Mouse (Mus musculus) kidney, embryonic 15.5 days (tissue): ENCODE results near the gene Qpct. TPM values are rescaled to one million over a fixed set of nuclear protein-coding genes. Genes with fewer than 3 reads are reported as not detected.
A peak's percentile ranks its signal among the peaks of the same experiment; 100 is the strongest.

Experiments used
- ATAC-seq: fragments of 200-750 bp; cut with Nextera tagmentation; replicated peaks from 2 replicates; pipeline ENCODE4 v1.8.0; 2017; ENCODE audit warnings: moderate TSS enrichment; ENCODE audit not compliant: low FRiP score
- H3K27ac ChIP-seq: fragments of 300-500 bp; sonication (generic); 2 replicates; pipeline ENCODE4 v1.5.1; 2015; ENCODE audit warnings: mild to moderate bottlenecking, inconsistent platforms
- H3K27me3 ChIP-seq: fragments of 300-500 bp; sonication (generic); 2 replicates; pipeline ENCODE4 v1.6.1; 2015; ENCODE audit warnings: inconsistent platforms
- H3K36me3 ChIP-seq: fragments of 300-500 bp; sonication (generic); 2 replicates; pipeline ENCODE4 v1.6.1; 2015; ENCODE audit warnings: inconsistent platforms
- H3K4me1 ChIP-seq: fragments of 300-500 bp; sonication (generic); 2 replicates; pipeline ENCODE4 v1.6.1; 2015; ENCODE audit warnings: inconsistent platforms
- H3K4me2 ChIP-seq: fragments of 300-500 bp; sonication (generic); 2 replicates; pipeline ENCODE4 v1.6.1; 2015; ENCODE audit warnings: moderate library complexity, mild to moderate bottlenecking, inconsistent platforms
- H3K4me3 ChIP-seq: fragments of 300-500 bp; sonication (generic); replicated peaks from 2 replicates; pipeline ENCODE4 v1.5.1; 2015; ENCODE audit warnings: mild to moderate bottlenecking, inconsistent platforms
- H3K9ac ChIP-seq: fragments of 300-500 bp; sonication (generic); 2 replicates; pipeline ENCODE4 v1.6.1; 2015; ENCODE audit warnings: mild to moderate bottlenecking, inconsistent platforms
- H3K9me3 ChIP-seq: fragments of 300-500 bp; sonication (generic); replicated peaks from 2 replicates; pipeline ENCODE4 v1.6.1; 2016; ENCODE audit warnings: inconsistent platforms
- WGBS: fragments of 180-500 bp; shearing (Covaris S2); methylation state at CpG from one replicate; pipeline ENCODE4 v1.1.7; 2015; ENCODE audit warnings: mixed read lengths; 5-methylcytosine and 5-hydroxymethylcytosine counted together
- polyA plus RNA-seq: library from polyadenylated mRNA; unstranded; fragments of >200 nt; fragmentation: Nextera tagmentation; extraction: Ambion mirVana; gene quantifications from 2 replicates; pipeline ENCODE4 v1.2.1, GENCODE M21; 2015

Qpct gene
- polyA plus RNA-seq, 1 experiment from 2014 or later: 4.4 TPM

- H3K4me1 ChIP-seq: 0 out of 2 replicates have a peak, but pooled peaks cover 3% of the 10 kb centered on the region
Observed at GRCm38 (mm10) chr17:79031569-79031968, 20.1 kb upstream of the Qpct start.

GRCm38 (mm10) chr17:79032782-79033181 is 18.9 kb upstream of the Qpct start:
- Histone ChIP-seq H3K4me2 (no peak overlapping the region), H3K27ac (no peak overlapping the region), H3K9ac (no peak overlapping the region), H3K9me3 (peaks cover 4% of the 10 kb centered on the region; the same call in 1 of the 2 replicates), H3K4me1 (0 out of 2 replicates have a peak, but pooled peaks cover 3% of the 10 kb centered on the region), H3K27me3 (no peaks in the 10 kb centered on the region), H3K4me3 (no peak overlapping the region), H3K36me3 (no peaks in the 10 kb centered on the region)
- ATAC-seq: no peak
- 78% methylated on average over 4 of the region's 4 CpGs for whole genome bisulfite sequencing

More at GRCm38 (mm10) chr17:79031569-79031968, 20.1 kb upstream of the Qpct start:
- Histone ChIP-seq H3K4me2 (no peak overlapping the region), H3K27me3 (no peaks in the 10 kb centered on the region), H3K4me3 (no peak overlapping the region), H3K27ac (no peak overlapping the region), H3K9me3 (peaks cover 4% of the 10 kb centered on the region; the same call in 1 of the 2 replicates), H3K36me3 (no peaks in the 10 kb centered on the region), H3K9ac (no peak overlapping the region)
- 88% methylated on average over 5 of the region's 5 CpGs for WGBS
- ATAC-seq: no peak

DNA sequence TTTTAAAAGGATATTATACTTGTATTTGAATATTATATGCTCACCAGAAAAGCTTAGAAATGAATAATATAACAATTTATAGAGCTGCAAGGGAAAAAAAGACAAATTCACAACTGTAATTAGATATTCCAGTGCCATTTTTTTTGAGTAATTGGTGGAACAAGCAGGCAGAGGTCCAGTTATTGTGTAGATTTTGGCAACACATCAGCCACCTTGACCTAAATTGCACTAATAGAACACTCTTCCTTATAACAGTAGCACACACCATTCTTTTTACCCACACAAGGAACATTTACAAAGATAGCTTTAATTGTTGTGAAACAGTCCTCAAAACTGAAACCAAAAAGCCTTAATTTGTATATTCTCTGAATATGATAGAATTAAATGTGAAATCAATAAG is 12.0 kb upstream of the Qpct start:
- no peak overlapping the region for H3K9ac ChIP-seq
- no peak overlapping the region for H3K27ac ChIP-seq
- no peak overlapping the region for H3K4me2 ChIP-seq
- ATAC-seq: no peak
- no peaks in the 10 kb centered on the region for H3K27me3 ChIP-seq
- no peak overlapping the region for H3K4me3 ChIP-seq
- H3K9me3 ChIP-seq: no peaks in the 10 kb centered on the region
- H3K36me3 ChIP-seq: no peaks in the 10 kb centered on the region
- H3K4me1 ChIP-seq: no peaks in the 10 kb centered on the region

- Histone ChIP-seq H3K9me3 (no peaks in the 10 kb centered on the region), H3K9ac (no peak overlapping the region), H3K4me2 (no peak overlapping the region), H3K4me1 (no peaks in the 10 kb centered on the region), H3K27me3 (no peaks in the 10 kb centered on the region), H3K27ac (no peak overlapping the region), H3K4me3 (no peak overlapping the region), H3K36me3 (no peaks in the 10 kb centered on the region)
- 97% methylated on average over 2 of the region's 2 CpGs for WGBS
- ATAC-seq: no peak
Observed at GRCm38 (mm10) chr17:79043705-79044104, 8.0 kb upstream of the Qpct start.

- peaks cover 29% of the 10 kb centered on the region for H3K27me3 ChIP-seq
- H3K27ac ChIP-seq: no peak overlapping the region
- peak overlapping the region; percentile 59 for H3K4me3 ChIP-seq
- peaks cover 12% of the 10 kb centered on the region; the same call in 1 of the 2 replicates for H3K4me1 ChIP-seq
- peak overlapping the region; percentile 99 for H3K4me2 ChIP-seq
- peak overlapping the region; percentile 33; the same call in 1 of the 2 replicates for H3K9ac ChIP-seq
- peak; percentile 92 for ATAC-seq
- no peaks in the 10 kb centered on the region for H3K36me3 ChIP-seq
- H3K9me3 ChIP-seq: no peaks in the 10 kb centered on the region
- under 1% methylated on average over 45 of the region's 45 CpGs for WGBS
Observed at GRCm38 (mm10) chr17:79052088-79052812, 544 bp downstream of the Qpct start.

DNA sequence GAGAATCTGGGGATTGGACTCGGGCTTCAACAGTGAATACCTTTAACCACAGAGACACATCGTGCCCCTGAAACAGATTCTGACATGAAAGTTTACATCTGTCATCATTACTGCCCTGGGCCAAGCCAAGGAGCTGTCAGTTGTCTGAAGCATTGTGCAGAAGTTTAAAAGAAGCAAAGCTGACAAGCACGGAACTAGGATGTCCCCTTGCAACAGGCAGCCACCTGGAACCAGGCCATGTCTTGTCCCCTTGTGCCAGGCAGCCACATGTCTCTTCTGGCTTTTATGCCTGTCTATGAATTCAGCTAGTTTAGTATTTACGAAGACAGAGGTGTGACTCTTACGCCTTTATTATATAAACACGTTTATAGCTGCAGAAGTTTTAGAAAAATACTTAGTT is 6.6 kb downstream of the Qpct start:
- Histone ChIP-seq H3K27me3 (peaks cover 15% of the 10 kb centered on the region), H3K27ac (no peak overlapping the region), H3K9ac (no peak overlapping the region), H3K4me3 (no peak overlapping the region), H3K36me3 (no peaks in the 10 kb centered on the region), H3K4me1 (no peaks in the 10 kb centered on the region), H3K9me3 (no peaks in the 10 kb centered on the region), H3K4me2 (no peak overlapping the region)
- no peak for ATAC-seq
- WGBS: 77% methylated on average over 6 of the region's 6 CpGs

DNA sequence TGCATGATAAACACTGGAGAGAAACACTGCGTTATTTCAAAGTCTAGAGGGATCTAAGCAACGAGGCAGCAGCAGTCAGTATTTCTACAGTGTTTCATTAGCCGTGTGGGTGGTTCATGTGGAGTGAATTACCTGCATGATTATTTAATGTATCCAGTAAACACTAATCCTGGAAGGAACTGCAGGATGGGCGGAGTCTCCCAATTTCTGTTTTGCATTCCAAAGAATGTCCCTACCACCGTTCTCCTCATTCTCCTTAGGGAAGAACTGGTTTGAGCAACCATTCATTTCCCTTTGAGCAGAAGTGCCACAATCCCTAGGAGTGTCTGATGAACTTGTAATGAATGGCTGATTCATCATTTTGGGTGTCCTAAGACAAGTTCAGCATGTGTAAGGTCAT is 8.5 kb downstream of the Qpct start:
- no peak for ATAC-seq
- no peaks in the 10 kb centered on the region for H3K36me3 ChIP-seq
- no peaks in the 10 kb centered on the region; the same call in 1 of the 2 replicates for H3K27me3 ChIP-seq
- H3K9me3 ChIP-seq: no peaks in the 10 kb centered on the region
- 72% methylated on average over 5 of the region's 5 CpGs for WGBS
- no peak overlapping the region for H3K9ac ChIP-seq
- no peak overlapping the region for H3K27ac ChIP-seq
- H3K4me2 ChIP-seq: no peak overlapping the region
- H3K4me1 ChIP-seq: no peaks in the 10 kb centered on the region
- no peak overlapping the region for H3K4me3 ChIP-seq

GRCm38 (mm10) chr17:79064250-79064649 is 12.5 kb downstream of the Qpct start:
- Histone ChIP-seq H3K9me3 (no peaks in the 10 kb centered on the region), H3K4me1 (no peaks in the 10 kb centered on the region), H3K9ac (no peak overlapping the region), H3K4me3 (no peak overlapping the region), H3K4me2 (no peak overlapping the region), H3K36me3 (no peaks in the 10 kb centered on the region), H3K27ac (no peak overlapping the region), H3K27me3 (no peaks in the 10 kb centered on the region)
- 74% methylated on average over 1 of the region's 1 CpGs for WGBS
- no peak for ATAC-seq

GRCm38 (mm10) chr17:79068581-79068980 is 16.9 kb downstream of the Qpct start:
- 71% methylated on average over 7 of the region's 7 CpGs for WGBS

DNA sequence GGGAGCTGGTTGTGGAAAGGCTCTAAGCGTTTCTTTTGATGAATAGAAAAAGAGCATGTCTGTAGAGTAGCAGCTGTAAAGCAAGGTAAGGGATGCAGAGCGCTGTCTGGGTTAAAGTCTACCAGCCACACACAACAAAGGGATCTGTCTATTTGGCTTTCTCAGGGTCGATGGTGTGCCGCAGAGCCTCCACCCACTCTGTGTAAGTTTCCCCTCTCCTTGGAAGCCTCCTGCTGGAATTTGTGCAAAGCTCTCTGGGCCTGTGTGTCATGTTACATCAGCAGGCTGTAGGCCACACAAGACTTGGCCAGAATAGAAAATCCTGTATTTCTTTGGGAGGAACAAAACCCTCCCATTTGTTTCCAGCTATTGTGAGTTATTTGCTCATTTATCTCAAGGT is 17.3 kb downstream of the Qpct start:
- no peak overlapping the region for H3K4me3 ChIP-seq
- no peak for ATAC-seq
- H3K27ac ChIP-seq: no peak overlapping the region
- H3K4me2 ChIP-seq: no peak overlapping the region
- H3K36me3 ChIP-seq: no peaks in the 10 kb centered on the region
- H3K9ac ChIP-seq: no peak overlapping the region
- WGBS: 39% methylated on average over 4 of the region's 4 CpGs
- no peaks in the 10 kb centered on the region for H3K9me3 ChIP-seq
- H3K27me3 ChIP-seq: no peaks in the 10 kb centered on the region
- no peaks in the 10 kb centered on the region for H3K4me1 ChIP-seq

More at GRCm38 (mm10) chr17:79068581-79068980, 16.9 kb downstream of the Qpct start:
- Histone ChIP-seq H3K4me2 (no peak overlapping the region), H3K4me1 (no peaks in the 10 kb centered on the region), H3K4me3 (no peak overlapping the region), H3K9ac (no peak overlapping the region), H3K27ac (no peak overlapping the region), H3K27me3 (no peaks in the 10 kb centered on the region), H3K36me3 (no peaks in the 10 kb centered on the region), H3K9me3 (no peaks in the 10 kb centered on the region)
- no peak for ATAC-seq

- Histone ChIP-seq H3K27ac (no peak overlapping the region), H3K36me3 (no peaks in the 10 kb centered on the region), H3K9ac (no peak overlapping the region), H3K4me1 (no peaks in the 10 kb centered on the region), H3K9me3 (no peaks in the 10 kb centered on the region), H3K4me3 (no peak overlapping the region), H3K27me3 (no peaks in the 10 kb centered on the region), H3K4me2 (no peak overlapping the region)
- ATAC-seq: no peak
- WGBS: 85% methylated on average over 14 of the region's 14 CpGs
Observed at GRCm38 (mm10) chr17:79069766-79070480, 18.2 kb downstream of the Qpct start.

DNA sequence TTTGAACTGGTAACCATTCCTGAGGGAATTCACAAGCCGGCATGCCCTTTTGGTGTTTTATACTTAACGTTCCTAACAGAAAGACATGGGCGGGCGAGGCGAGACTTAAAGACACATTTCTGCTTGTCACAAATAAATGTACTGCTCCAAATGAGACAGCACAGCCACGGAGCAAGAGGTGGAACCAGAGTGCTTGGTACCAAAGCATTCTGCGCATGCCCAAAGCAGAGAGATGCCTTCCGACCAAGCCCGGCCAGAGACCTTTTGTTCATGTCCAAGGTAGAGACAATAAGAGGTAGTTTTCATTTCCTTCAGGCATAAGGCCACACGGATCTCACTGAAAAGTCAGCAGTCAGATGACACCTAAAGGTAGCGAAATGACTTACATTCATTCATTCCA is 20.2 kb downstream of the Qpct start:
- no peaks in the 10 kb centered on the region for H3K9me3 ChIP-seq
- H3K27ac ChIP-seq: no peak overlapping the region
- H3K27me3 ChIP-seq: no peaks in the 10 kb centered on the region
- WGBS: 71% methylated on average over 11 of the region's 11 CpGs
- no peaks in the 10 kb centered on the region for H3K4me1 ChIP-seq
- H3K4me3 ChIP-seq: no peak overlapping the region
- H3K9ac ChIP-seq: no peak overlapping the region
- ATAC-seq: no peak
- no peaks in the 10 kb centered on the region for H3K36me3 ChIP-seq
- H3K4me2 ChIP-seq: no peak overlapping the region
